Mouse (Mus musculus) intestine, embryonic 16.5 days (tissue): Measurements from ENCODE around the gene Dus2. TPM values are rescaled to one million over a fixed set of nuclear protein-coding genes. Genes with fewer than 3 reads are reported as not detected.
A peak's percentile ranks its signal among the peaks of the same experiment; 100 is the strongest.

Experiments
- ATAC-seq: fragments of 200-750 bp; cut with Nextera tagmentation; 2 replicates; pipeline ENCODE4 v1.8.0; 2017; ENCODE audit warnings: moderate TSS enrichment, moderate library complexity
- H3K27ac ChIP-seq: fragments of 300-500 bp; sonication (generic); 2 replicates; pipeline ENCODE4 v1.5.1; 2014; ENCODE audit warnings: mild to moderate bottlenecking, low read length
- H3K27me3 ChIP-seq: fragments of 300-500 bp; sonication (generic); replicated peaks from 2 replicates; pipeline ENCODE4 v1.6.1; 2014; ENCODE audit warnings: low read length, control low read depth, mixed read lengths; ENCODE audit not compliant: control insufficient read depth, insufficient read depth
- H3K36me3 ChIP-seq: fragments of 300-500 bp; sonication (generic); 2 replicates; pipeline ENCODE4 v1.6.1; 2014; ENCODE audit warnings: low read length, control low read depth; ENCODE audit not compliant: control insufficient read depth, insufficient read depth
- H3K4me1 ChIP-seq: fragments of 300-500 bp; sonication (generic); 2 replicates; pipeline ENCODE4 v1.6.1; 2014; ENCODE audit warnings: low read length, control low read depth, mixed read lengths; ENCODE audit not compliant: control insufficient read depth, insufficient read depth
- H3K4me2 ChIP-seq: fragments of 300-500 bp; sonication (generic); 2 replicates; pipeline ENCODE4 v1.6.1; 2014; ENCODE audit warnings: low read depth, low read length, control low read depth
- H3K4me3 ChIP-seq: fragments of 300-500 bp; sonication (generic); 2 replicates; pipeline ENCODE4 v1.5.1; 2014; ENCODE audit warnings: mild to moderate bottlenecking, low read length
- H3K9ac ChIP-seq: fragments of 300-500 bp; sonication (generic); 2 replicates; pipeline ENCODE4 v1.6.1; 2014; ENCODE audit warnings: low read depth, low read length
- H3K9me3 ChIP-seq: fragments of 300-500 bp; sonication (generic); 2 replicates; pipeline ENCODE4 v1.6.1; 2016; ENCODE audit warnings: low read length, control low read depth; ENCODE audit not compliant: control insufficient read depth
- WGBS: fragments of 180-500 bp; shearing (Covaris S2); extraction: QIAGEN DNeasy Blood & Tissue Kit; methylation state at CpG from one replicate; pipeline ENCODE4 v1.1.7; 2014; 5-methylcytosine and 5-hydroxymethylcytosine counted together
- polyA plus RNA-seq: library from polyadenylated mRNA; unstranded; fragments of >200 nt; fragmentation: Nextera tagmentation; extraction: Ambion mirVana; gene quantifications from 2 replicates; pipeline ENCODE4 v1.2.1, GENCODE M21; 2015

The Dus2 gene
- polyA plus RNA-seq, 1 experiment from 2014 or later = 17.6 TPM

- WGBS = under 1% methylated on average over 82 of the region's 83 CpGs
These were observed 68.7 kb downstream of the Dus2 start for GRCm38 (mm10) chr8:106059613-106060371.

GRCm38 (mm10) chr8:106060521-106060920 lies 69.4 kb downstream of the Dus2 start:
- peaks cover 15% of the 10 kb centered on the region for H3K4me1 ChIP-seq
- no peak overlapping the region for H3K9ac ChIP-seq
- no peaks in the 10 kb centered on the region for H3K36me3 ChIP-seq
- no peaks in the 10 kb centered on the region for H3K9me3 ChIP-seq
- no peak overlapping the region for H3K27ac ChIP-seq
- H3K4me2 ChIP-seq = peak overlapping the region; percentile 57
- H3K4me3 ChIP-seq = peak overlapping the region; percentile 89
- ATAC-seq = no peak
- H3K27me3 ChIP-seq = no peaks in the 10 kb centered on the region
- 5% methylated on average over 3 of the region's 3 CpGs for WGBS

More at GRCm38 (mm10) chr8:106059613-106060371, 68.7 kb downstream of the Dus2 start:
- H3K4me2 ChIP-seq = peak overlapping the region; percentile 57
- peak overlapping the region; percentile 96 for H3K27ac ChIP-seq
- no peaks in the 10 kb centered on the region for H3K36me3 ChIP-seq
- no peaks in the 10 kb centered on the region for H3K9me3 ChIP-seq
- no peaks in the 10 kb centered on the region for H3K27me3 ChIP-seq
- H3K9ac ChIP-seq = peak overlapping the region; percentile 95
- H3K4me3 ChIP-seq = peak overlapping the region; percentile 89
- peak; percentile 81 for ATAC-seq
- peaks cover 20% of the 10 kb centered on the region for H3K4me1 ChIP-seq

GRCm38 (mm10) chr8:106061686-106062085 lies 70.5 kb downstream of the Dus2 start:
- peak overlapping the region; percentile 57 for H3K4me2 ChIP-seq
- no peaks in the 10 kb centered on the region for H3K9me3 ChIP-seq
- peaks cover 15% of the 10 kb centered on the region for H3K4me1 ChIP-seq
- H3K27ac ChIP-seq = no peak overlapping the region
- no peaks in the 10 kb centered on the region for H3K36me3 ChIP-seq
- no peak overlapping the region for H3K9ac ChIP-seq
- no peaks in the 10 kb centered on the region for H3K27me3 ChIP-seq
- whole genome bisulfite sequencing = 89% methylated on average over 6 of the region's 6 CpGs
- ATAC-seq = no peak
- H3K4me3 ChIP-seq = no peak overlapping the region

- Histone ChIP-seq H3K27ac (no peak overlapping the region), H3K9ac (no peak overlapping the region), H3K4me1 (peaks cover 15% of the 10 kb centered on the region), H3K27me3 (no peaks in the 10 kb centered on the region), H3K9me3 (no peaks in the 10 kb centered on the region), H3K4me3 (no peak overlapping the region), H3K4me2 (0 out of 2 replicates have a peak overlapping the region, but pooled peaks have one; percentile 1), H3K36me3 (no peaks in the 10 kb centered on the region)
- WGBS = 96% methylated on average over 7 of the region's 7 CpGs
- ATAC-seq = no peak
These were observed 71.9 kb downstream of the Dus2 start for GRCm38 (mm10) chr8:106063046-106063445.

GRCm38 (mm10) chr8:106066721-106067120 lies 75.6 kb downstream of the Dus2 start:
- H3K4me2 ChIP-seq = no peak overlapping the region
- 97% methylated on average over 2 of the region's 2 CpGs for WGBS
- H3K9ac ChIP-seq = no peak overlapping the region
- no peak overlapping the region for H3K27ac ChIP-seq
- ATAC-seq = no peak
- no peaks in the 10 kb centered on the region for H3K9me3 ChIP-seq
- peaks cover 4% of the 10 kb centered on the region for H3K4me1 ChIP-seq
- H3K27me3 ChIP-seq = no peaks in the 10 kb centered on the region
- H3K36me3 ChIP-seq = no peaks in the 10 kb centered on the region
- H3K4me3 ChIP-seq = no peak overlapping the region

GRCm38 (mm10) chr8:106069565-106069964 lies 78.4 kb downstream of the Dus2 start:
- Histone ChIP-seq H3K36me3 (no peaks in the 10 kb centered on the region), H3K4me1 (no peaks in the 10 kb centered on the region; the same call in 1 of the 2 replicates), H3K9me3 (no peaks in the 10 kb centered on the region), H3K4me3 (no peak overlapping the region), H3K4me2 (no peak overlapping the region), H3K9ac (no peak overlapping the region), H3K27me3 (no peaks in the 10 kb centered on the region), H3K27ac (no peak overlapping the region)
- 40% methylated on average over 1 of the region's 1 CpGs for WGBS
- peak; percentile 63 for ATAC-seq

GRCm38 (mm10) chr8:106072113-106072512 lies 81.0 kb downstream of the Dus2 start:
- H3K27ac ChIP-seq = no peak overlapping the region
- no peak overlapping the region for H3K9ac ChIP-seq
- ATAC-seq = no peak
- no peak overlapping the region for H3K4me3 ChIP-seq
- no peaks in the 10 kb centered on the region for H3K9me3 ChIP-seq
- H3K27me3 ChIP-seq = no peaks in the 10 kb centered on the region
- no peaks in the 10 kb centered on the region; the same call in 1 of the 2 replicates for H3K4me1 ChIP-seq
- H3K36me3 ChIP-seq = no peaks in the 10 kb centered on the region
- H3K4me2 ChIP-seq = no peak overlapping the region

- H3K9ac ChIP-seq = no peak overlapping the region
- H3K4me1 ChIP-seq = no peaks in the 10 kb centered on the region
- ATAC-seq = no peak
- no peaks in the 10 kb centered on the region for H3K27me3 ChIP-seq
- H3K4me3 ChIP-seq = no peak overlapping the region
- no peaks in the 10 kb centered on the region for H3K9me3 ChIP-seq
- no peak overlapping the region for H3K4me2 ChIP-seq
- H3K27ac ChIP-seq = no peak overlapping the region
- H3K36me3 ChIP-seq = peaks cover 4% of the 10 kb centered on the region
These were observed 83.1 kb downstream of the Dus2 start for GRCm38 (mm10) chr8:106074236-106074635.

- Histone ChIP-seq H3K9ac (no peak overlapping the region), H3K36me3 (peaks cover 5% of the 10 kb centered on the region), H3K4me3 (no peak overlapping the region), H3K27me3 (no peaks in the 10 kb centered on the region), H3K4me2 (no peak overlapping the region), H3K27ac (no peak overlapping the region), H3K4me1 (no peaks in the 10 kb centered on the region), H3K9me3 (no peaks in the 10 kb centered on the region)
- WGBS = 61% methylated on average over 1 of the region's 1 CpGs
- ATAC-seq = no peak
These were observed 83.5 kb downstream of the Dus2 start for GRCm38 (mm10) chr8:106074659-106075058.
